Mouse (Mus musculus): ENCODE measurements around the gene Mthfd1l.
"Not testable (repeated sequence)": the region's sequence is repeated elsewhere in the genome, so short reads cannot be mapped to it uniquely, and the experiment has no call there.

The Mthfd1l gene

GRCm38 (mm10) chr10:4046496-4046895, 73.6 kb downstream of the Mthfd1l start:
- no peak for DNase-seq (ENCODE audit: low spot score)

- no peak for DNase-seq (ENCODE audit: low spot score)
Measured at GRCm38 (mm10) chr10:4047666-4048065, 74.7 kb downstream of the Mthfd1l start.

DNA sequence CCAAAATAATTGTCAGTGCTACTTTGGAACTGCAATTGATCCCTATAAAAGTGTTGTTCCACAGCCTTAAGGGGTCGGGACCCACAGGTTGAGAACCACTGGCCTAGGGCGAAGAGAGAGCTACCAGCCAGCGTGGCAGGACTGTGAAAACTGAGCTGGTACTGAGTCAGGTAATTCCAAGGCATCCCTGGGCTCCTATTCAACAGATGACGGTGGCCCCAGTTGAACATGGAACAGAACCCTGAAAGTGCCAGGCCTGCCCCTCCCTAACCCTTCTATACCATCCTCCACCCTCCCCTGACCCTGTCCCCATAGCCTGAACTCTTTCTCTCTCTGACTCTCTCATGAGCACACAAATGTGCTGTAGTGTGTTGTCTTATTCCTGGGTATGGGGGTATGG, 77.3 kb downstream of the Mthfd1l start:
- DNase-seq (ENCODE audit: low spot score): no peak

DNA sequence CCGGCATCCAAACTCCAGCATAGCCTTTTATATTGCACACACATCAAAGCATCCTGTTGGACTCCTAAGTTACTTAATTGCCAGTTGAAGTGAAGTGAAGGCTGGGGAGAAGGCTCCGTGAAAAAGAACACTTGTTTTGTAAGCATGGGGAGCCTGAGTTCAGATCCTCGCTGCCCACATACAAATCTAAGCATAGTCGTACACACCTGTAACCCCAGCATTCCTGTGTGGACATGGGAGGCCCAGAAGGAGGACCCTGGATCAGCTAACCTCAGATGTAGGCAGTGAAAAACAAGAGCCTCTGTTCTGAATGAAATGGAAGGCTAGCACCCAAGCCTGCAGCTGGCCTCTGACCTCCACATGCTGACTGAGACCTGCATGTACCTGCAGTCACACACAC, 79.8 kb downstream of the Mthfd1l start:
- no peak for DNase-seq (ENCODE audit: low spot score)

DNA sequence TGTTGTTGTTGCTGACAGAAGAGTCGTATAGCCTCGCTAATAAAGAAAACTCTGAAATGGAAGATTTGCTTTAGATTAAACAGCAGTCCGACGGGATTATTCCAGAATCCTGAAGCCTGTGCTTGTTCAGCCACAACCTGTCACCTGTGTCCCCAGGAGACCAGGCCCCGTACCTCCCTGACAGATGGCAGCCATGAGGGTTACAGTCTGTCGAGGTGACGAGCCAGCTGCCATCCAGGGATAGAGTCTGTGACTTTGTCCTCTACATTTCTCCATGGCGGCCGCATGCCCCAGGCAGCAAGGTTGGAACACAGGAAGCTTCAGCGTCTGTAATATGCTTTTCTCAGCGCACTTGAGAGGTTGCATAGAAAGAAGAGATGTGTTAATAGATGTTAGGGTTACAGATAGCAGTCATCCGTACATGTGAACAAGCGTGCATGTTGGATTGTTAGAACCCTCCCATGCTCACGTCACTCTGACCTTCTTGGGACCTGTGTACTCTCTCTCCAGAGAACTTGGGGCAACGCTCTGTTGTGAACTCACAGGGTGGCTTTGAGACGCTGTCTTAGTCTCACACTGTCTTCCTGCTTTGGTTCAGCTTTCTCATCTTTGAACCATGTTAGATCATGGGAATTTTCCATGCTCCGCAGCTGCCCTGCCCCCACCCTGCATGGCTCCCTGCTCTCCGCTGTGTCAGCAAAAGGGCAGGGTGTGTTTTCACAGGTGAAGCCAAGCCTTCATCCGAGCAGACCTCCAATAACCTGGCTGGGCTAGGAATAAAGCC, 80.6 kb downstream of the Mthfd1l start:
- no peak for DNase-seq (ENCODE audit: low spot score)

GRCm38 (mm10) chr10:4054589-4054988, 81.7 kb downstream of the Mthfd1l start:
- no peak for DNase-seq (ENCODE audit: low spot score)

DNA sequence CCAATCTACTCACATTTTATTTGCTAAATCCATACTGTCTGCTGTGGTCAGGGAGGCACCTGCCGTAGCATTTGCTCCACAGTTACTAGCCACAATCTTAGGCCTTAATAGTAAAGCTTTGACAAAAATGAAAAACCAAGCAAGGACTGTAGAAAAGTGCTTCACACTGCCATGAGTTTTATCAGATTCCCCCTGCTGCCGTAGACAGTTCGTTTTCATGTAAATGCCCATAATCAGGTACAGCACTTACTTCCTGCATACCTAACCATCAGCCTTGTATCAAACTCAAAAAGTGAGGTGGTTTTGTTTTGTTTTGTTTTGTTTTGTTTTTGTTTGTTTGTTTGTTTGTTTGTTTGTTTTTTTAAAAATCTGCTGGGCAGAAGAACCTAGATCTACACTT, 84.5 kb downstream of the Mthfd1l start:
- no peak for DNase-seq (ENCODE audit: low spot score)

DNA sequence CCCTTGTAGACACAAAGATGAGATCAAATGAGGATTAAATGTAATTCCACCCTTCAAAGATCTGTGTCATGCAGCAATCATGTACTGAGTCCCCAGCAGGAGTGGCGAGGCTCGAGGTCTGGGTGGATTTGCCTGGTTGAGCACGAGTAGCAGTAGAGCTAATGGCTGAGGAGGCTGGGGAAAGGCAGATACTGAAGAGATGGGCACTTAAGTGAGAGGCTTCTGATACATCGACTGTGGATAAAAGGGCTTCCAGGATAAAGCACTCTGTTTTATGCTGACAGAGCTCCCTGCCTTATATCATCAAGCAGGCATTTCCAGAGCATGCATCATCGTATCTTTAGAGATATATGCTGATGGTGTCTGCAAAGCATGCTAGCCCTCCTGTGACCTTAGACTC, 84.9 kb downstream of the Mthfd1l start:
- no peak for DNase-seq (ENCODE audit: low spot score)

DNA sequence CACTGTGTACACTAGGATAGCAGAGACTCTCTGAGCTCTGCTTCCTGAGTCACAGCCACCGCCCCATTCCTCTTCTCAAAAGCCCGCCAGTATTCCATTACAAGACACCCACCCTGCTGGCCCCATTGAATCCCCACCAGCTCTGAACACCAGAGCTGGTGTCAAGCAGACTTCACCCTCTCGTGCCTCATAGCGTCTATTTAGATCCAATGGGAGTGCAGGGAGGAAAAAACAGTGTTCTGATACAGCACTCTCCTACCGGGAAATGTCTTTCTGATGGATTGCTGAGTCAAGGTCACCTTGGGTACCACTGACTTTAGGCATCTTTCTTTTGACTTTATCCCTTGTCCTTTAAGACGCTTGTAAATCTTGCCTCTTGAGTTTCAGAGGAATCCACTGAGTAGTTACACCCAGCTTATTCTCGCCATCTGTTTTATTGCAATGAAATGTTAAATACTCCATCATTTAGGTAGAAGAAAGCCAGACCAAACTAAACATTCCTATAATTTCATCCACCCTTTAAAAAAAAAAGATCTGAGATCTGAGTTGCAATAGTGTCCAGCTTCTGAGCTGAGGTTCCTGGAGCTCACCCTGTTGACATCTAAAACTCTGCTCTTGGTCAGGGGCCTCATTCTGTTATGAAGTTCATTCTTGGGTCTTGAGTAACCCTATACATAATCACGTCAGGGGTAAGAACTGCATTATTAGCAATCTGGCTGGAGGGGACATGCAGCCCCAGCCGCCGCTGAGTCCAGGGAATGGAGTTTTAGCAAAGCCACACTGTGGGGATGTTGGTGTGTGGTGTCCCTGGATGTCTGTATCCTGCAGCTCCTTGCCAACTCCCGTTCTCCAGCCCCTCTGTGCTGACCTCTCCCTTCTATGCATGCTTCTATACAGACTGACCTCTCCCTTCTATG, 88.4 kb downstream of the Mthfd1l start:
- no peak for DNase-seq (ENCODE audit: low spot score)

- no peak for DNase-seq (ENCODE audit: low spot score)
Measured at GRCm38 (mm10) chr10:4063537-4063936, 90.6 kb downstream of the Mthfd1l start.

GRCm38 (mm10) chr10:4065295-4066084, 92.6 kb downstream of the Mthfd1l start:
- no peak for DNase-seq (ENCODE audit: low spot score)

DNA sequence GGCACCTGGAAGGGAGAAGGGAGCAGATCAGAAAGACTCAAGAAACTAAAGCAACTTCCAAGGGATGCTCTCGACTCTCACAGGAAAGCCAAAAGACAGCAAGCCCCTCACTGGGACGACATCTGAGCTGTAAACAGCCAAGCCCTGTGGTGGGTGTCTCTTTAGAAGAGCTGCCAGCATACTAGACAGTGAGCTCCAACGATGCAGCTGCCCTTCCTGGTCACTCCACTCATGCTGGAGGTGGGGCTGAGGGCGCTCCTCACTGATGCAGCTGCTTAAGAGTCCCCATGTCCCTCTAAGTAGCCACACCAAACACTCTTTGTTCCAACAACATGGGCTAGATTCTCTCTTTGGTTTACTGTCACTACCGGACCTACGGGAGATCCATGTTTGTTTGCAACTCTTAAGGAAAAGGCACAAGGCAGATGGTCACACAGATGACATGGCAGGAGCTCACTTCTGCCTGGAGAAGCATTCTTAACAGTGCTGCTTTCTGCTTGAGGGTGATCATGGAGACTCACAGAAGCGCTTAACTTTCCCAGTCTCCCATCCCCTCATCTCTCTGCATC, 96.4 kb downstream of the Mthfd1l start:
- no peak for DNase-seq (ENCODE audit: low spot score)

GRCm38 (mm10) chr10:4070061-4070460, 97.1 kb downstream of the Mthfd1l start:
- DNase-seq (ENCODE audit: low spot score): no peak

DNA sequence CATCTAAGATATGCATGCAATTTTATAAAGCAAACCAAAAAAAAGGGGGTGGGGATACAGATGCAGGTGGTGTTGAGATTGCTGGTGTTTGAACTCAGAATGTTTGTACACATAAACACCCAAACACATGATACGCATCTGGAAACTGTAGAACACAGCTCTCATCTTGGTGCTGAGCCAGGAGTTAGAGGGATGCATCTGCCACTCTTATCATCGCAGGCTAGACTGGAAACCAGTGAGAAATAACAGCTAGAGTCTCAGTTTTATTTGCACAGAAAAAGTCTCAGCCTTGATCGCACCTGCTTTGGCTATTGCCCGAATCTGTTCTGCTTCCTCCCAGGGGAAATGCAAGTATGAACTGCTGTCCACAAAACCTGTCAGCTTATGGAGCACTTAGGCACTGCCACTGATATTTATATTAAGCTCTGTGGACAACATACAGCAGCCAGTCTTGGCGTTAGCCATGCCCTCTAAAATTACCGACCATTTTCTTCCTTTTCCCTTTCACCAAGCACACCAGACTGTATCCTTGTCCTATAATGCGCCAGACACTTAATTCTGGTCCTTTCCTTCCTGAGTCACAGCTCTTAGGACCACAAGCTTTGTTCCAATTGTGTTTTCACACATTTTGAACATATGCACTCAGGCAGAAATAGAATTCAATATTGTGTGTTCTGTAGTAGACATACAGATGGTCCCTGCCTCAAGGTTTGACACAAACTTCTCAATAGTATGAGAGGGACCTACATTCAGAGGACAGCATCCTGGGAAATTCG, 98.3 kb downstream of the Mthfd1l start:
- no peak for DNase-seq (ENCODE audit: low spot score)

GRCm38 (mm10) chr10:4071845-4072345, 99.0 kb downstream of the Mthfd1l start:
- DNase-seq (ENCODE audit: low spot score): no peak

DNA sequence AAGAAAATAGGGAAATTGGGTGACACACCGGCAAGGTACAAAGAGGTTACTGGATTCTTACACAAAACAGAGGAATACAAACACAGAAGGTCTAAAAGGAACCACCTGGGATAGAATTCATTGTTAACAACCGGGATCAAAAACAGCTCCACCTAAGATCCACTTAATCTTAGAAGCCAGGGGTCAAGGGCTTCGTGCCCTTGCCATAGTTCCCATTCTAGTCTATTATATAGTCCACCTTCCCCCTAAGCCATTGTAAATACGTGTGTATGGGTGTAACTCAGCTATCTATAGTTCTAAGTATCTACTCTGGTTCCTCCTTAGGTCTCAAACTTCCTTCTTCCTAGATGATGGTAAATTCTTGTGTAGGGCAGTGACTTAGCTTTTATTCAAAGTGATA, 99.6 kb downstream of the Mthfd1l start:
- DNase-seq (ENCODE audit: low spot score): not testable (repeated sequence)

DNA sequence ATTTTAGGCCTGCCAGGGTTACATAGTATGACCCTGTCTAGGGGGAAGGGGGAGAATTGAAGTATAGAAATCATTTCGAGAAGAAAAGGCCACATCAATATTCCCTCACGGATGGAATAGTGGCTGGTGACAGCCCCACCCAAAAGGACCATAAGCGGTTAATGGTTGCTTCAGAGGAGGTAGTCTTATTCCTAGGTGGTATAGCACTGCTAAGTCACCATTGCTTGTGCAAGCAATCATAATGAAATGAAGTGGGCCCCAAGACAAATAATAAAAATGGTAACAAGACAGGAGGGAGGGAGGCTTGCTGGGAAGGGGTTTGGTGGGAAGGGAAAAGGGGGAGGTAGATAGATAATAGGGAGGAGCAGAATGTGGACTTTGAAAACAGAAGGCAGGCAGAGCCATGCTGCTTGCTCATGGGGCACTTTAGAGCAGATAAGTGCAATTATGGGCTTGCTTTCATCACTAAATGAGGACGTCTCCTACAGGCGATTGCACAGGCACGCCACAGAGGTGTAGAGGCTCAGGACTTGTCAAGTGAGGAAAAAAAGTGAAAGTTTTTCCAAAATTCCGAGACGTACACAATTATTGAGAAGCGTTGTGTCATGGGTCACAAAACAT, 105.4 kb downstream of the Mthfd1l start:
- no peak for DNase-seq (ENCODE audit: low spot score)

GRCm38 (mm10) chr10:4078979-4079630, 106.2 kb downstream of the Mthfd1l start:
- DNase-seq (ENCODE audit: low spot score): no peak

DNA sequence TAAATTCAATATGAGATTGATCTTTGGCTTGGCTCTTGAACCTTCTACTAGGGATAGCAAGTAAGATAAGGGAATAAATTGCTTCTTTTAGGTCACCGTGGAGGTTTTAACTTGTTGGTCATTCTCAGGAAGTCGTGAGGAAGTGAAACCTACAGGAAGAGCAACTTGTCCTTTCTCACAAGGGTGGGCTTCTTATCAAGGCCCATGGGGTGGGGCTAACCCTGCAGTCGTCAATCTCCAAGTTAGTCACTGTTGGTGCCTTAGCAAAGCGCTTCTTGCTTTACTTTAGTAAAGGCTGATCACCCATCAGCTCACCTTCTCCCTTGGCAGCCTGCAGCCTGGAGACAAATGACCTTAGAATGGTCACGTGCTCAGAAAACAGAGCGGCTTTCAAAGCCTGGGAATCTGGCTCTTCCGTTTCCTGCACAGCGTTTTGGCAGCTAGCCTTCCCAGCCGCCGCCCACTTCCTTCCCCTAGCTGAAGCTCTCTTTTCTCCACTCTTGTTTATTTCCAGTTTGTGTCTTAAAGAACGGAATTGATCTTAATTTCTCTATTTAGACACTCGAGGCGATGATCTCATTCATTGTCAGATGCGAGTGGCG, 106.8 kb downstream of the Mthfd1l start:
- DNase-seq (ENCODE audit: low spot score): no peak

- DNase-seq (ENCODE audit: low spot score): no peak
Measured at GRCm38 (mm10) chr10:4083609-4084008, 110.7 kb downstream of the Mthfd1l start.
